Comparison of ENCODE assay signal across 15 mouse cellular contexts in genomic region chr8:34455376-34455775, GRCm38 (mm10).
A peak's percentile ranks its signal among the peaks of the same experiment; 100 is the strongest.
DNase-seq lines count a peak whose midpoint lies in the region; ATAC-seq and TF ChIP-seq lines count a peak whose summit lies in the region.
"Had no signal": no experiment of that assay in that cellular context is flagged by ENCODE, and none has a peak within 500 bp of the region (broad histone marks: within the 10 kb centered on the region; RNA-seq: fewer than 3 reads in every experiment).

No protein-coding gene starts in this region.

- WGBS in intestine, embryonic 15.5 days: 64% methylated on average over 14 of the region's 14 CpGs
- WGBS in spleen, adult 2 months: 55% methylated on average over 14 of the region's 14 CpGs
- WGBS in midbrain, embryonic 13.5 days: 85% methylated on average over 14 of the region's 14 CpGs

- no peak for TF ChIP-seq POLR2A in spleen, adult 2 months (IDR thresholded peaks at IDR 0.05; ENCODE audit: low read depth, low read length)

- no peak overlapping the region for H3K4me3 ChIP-seq in intestine, embryonic 15.5 days (replicated peaks)
- no peak overlapping the region for H3K4me3 ChIP-seq in spleen, adult 2 months (ENCODE audit: extremely low read depth, insufficient read depth, insufficient read length)
- H3K4me3 ChIP-seq in midbrain, embryonic 13.5 days (replicated peaks): no peak overlapping the region
- H3K4me3 ChIP-seq: forebrain, embryonic 15.5 days; heart, embryonic 13.5 days had no signal

- TF ChIP-seq CTCF in spleen, adult 2 months (IDR thresholded peaks at IDR 0.05; ENCODE audit: extremely low read depth, insufficient read depth, insufficient read length, insufficient replicate concordance): no peak

- no peaks in the 10 kb centered on the region for H3K36me3 ChIP-seq in intestine, embryonic 15.5 days
- no peaks in the 10 kb centered on the region for H3K36me3 ChIP-seq in spleen, adult 2 months (ENCODE audit: control insufficient read depth, insufficient read depth, low read length)
- no peaks in the 10 kb centered on the region for H3K36me3 ChIP-seq in midbrain, embryonic 13.5 days
- H3K36me3 ChIP-seq: forebrain, embryonic 15.5 days; heart, embryonic 13.5 days had no signal

- intact Hi-C loops in heart, postnatal 36 days (cut with DNase I): no loop called here

- H3K9me3 ChIP-seq in intestine, embryonic 15.5 days: no peaks in the 10 kb centered on the region
- no peaks in the 10 kb centered on the region for H3K9me3 ChIP-seq in midbrain, embryonic 13.5 days
- H3K9me3 ChIP-seq: forebrain, embryonic 15.5 days; heart, embryonic 13.5 days had no signal

- no peak overlapping the region for H3K9ac ChIP-seq in intestine, embryonic 15.5 days
- no peak overlapping the region for H3K9ac ChIP-seq in midbrain, embryonic 13.5 days (replicated peaks)
- H3K9ac ChIP-seq: forebrain, embryonic 15.5 days; heart, embryonic 13.5 days had no signal

- H3K4me1 ChIP-seq in intestine, embryonic 15.5 days (replicated peaks): peaks cover 6% of the 10 kb centered on the region
- H3K4me1 ChIP-seq in spleen, adult 2 months (ENCODE audit: control insufficient read depth, insufficient read depth, insufficient read length): no peaks in the 10 kb centered on the region; the same call in none of the 2 replicates
- peaks cover 12% of the 10 kb centered on the region for H3K4me1 ChIP-seq in midbrain, embryonic 13.5 days (replicated peaks)

- DNase-seq in heart, adult 9 months (ENCODE audit: low spot score in 2 of 2): peak; percentile 14 to 50
- no peak for DNase-seq in heart, postnatal 36 days
- DNase-seq in lung, postnatal 10 days: peak; percentile 19
- DNase-seq in lung, postnatal 14 days: no peak
- DNase-seq in spleen, adult 2 months (ENCODE audit: low read depth in 1 of 2, low spot score in 2 of 2): peak; percentile 11 to 25
- no peak for DNase-seq in adrenal gland, adult (ENCODE audit: inconsistent age in 2 of 2, low spot score in 1 of 2)
- DNase-seq: adrenal gland, postnatal 14 days; cerebellum, adult 18-20 months; thymus, postnatal 4 days had no signal

- no peak overlapping the region for H3K27ac ChIP-seq in intestine, embryonic 15.5 days
- H3K27ac ChIP-seq in spleen, adult 2 months (ENCODE audit: insufficient read depth, low read length): no peak overlapping the region
- no peak overlapping the region for H3K27ac ChIP-seq in midbrain, embryonic 13.5 days
- H3K27ac ChIP-seq: forebrain, embryonic 15.5 days; heart, embryonic 13.5 days had no signal

- peak overlapping the region; percentile 26; the same call in 1 of the 2 replicates for H3K4me2 ChIP-seq in intestine, embryonic 15.5 days (replicated peaks)
- no peak overlapping the region for H3K4me2 ChIP-seq in midbrain, embryonic 13.5 days (replicated peaks)
- H3K4me2 ChIP-seq: forebrain, embryonic 15.5 days; heart, embryonic 13.5 days had no signal

- ATAC-seq in intestine, embryonic 15.5 days: peak; percentile 86
- ATAC-seq in midbrain, embryonic 13.5 days: no peak
- ATAC-seq: forebrain, embryonic 15.5 days; midbrain, embryonic 16.5 days; Patski had no signal

- H3K27me3 ChIP-seq in intestine, embryonic 15.5 days (replicated peaks): no peaks in the 10 kb centered on the region
- no peaks in the 10 kb centered on the region for H3K27me3 ChIP-seq in spleen, adult 2 months (ENCODE audit: control insufficient read depth, insufficient read depth, low read length)
- no peaks in the 10 kb centered on the region for H3K27me3 ChIP-seq in midbrain, embryonic 13.5 days
- H3K27me3 ChIP-seq: forebrain, embryonic 15.5 days; heart, embryonic 13.5 days; Patski had no signal

Comparison
In these comparisons a context has a peak if more than half of its experiments do, and no peak if none do; other contexts are left out.
1. DNase-seq: peak in heart, adult 9 months (2 of 2), lung, postnatal 10 days (single experiment) and spleen, adult 2 months (2 of 2); none in heart, postnatal 36 days (0 of 2), lung, postnatal 14 days (single experiment) and adrenal gland, adult (0 of 2).